Mouse (Mus musculus) MEL (cell line): ENCODE measurements at regions not wholly inside any gene's neighbourhood (a gene's known extent, or its start where the extent isn't known, plus 50 kb on each side); places are given as distances from the start of the nearest gene placed in this dataset.

Source experiments
- DNase-seq: peaks from one replicate; pipeline ENCODE4 v3.0.0; 2011; ENCODE audit warnings: low read depth, low spot score
- H3K27ac ChIP-seq: 2 replicates; pipeline ENCODE4 v1.5.1; 2012; ENCODE audit warnings: low read depth, mild to moderate bottlenecking, control low read depth, low read length, moderate library complexity; ENCODE audit not compliant: control insufficient read depth
- H3K27me3 ChIP-seq, 2 experiments: fragments of 150-350 bp in 1 of 2; sonication (generic) in 1 of 2; 2 replicates each; pipeline ENCODE4 v1.6.1; 2012; ENCODE audit warnings: low read length in 2 of 2, mild to moderate bottlenecking in 2 of 2, improper control_type of control experiment in 1 of 2, moderate library complexity in 1 of 2; ENCODE audit not compliant: insufficient read depth in 2 of 2, control insufficient read depth in 1 of 2
- H3K36me3 ChIP-seq, 2 experiments: 2 replicates each; pipeline ENCODE4 v1.6.1; 2012 to 2014; ENCODE audit warnings: low read length in 2 of 2, improper control_type of control experiment in 1 of 2, inconsistent platforms in 1 of 2, mild to moderate bottlenecking in 1 of 2; ENCODE audit not compliant: insufficient read depth in 2 of 2, control insufficient read depth in 1 of 2
- H3K4me1 ChIP-seq, 2 experiments: fragments of 150-350 bp in 1 of 2; sonication (generic) in 1 of 2; 2 replicates each; pipeline ENCODE4 v1.6.1; 2012; ENCODE audit warnings: low read length in 2 of 2, improper control_type of control experiment in 1 of 2, mild to moderate bottlenecking in 1 of 2; ENCODE audit not compliant: insufficient read depth in 2 of 2, control insufficient read depth in 1 of 2
- H3K4me3 ChIP-seq, 2 experiments: fragments of 150-350 bp in 1 of 2; sonication (generic) in 1 of 2; 2 replicates each; pipeline ENCODE4 v1.5.1; 2012; ENCODE audit warnings: low read depth in 2 of 2, low read length in 2 of 2, mild to moderate bottlenecking in 2 of 2, moderate library complexity in 2 of 2, control low read depth in 1 of 2, improper control_type of control experiment in 1 of 2; ENCODE audit not compliant: control insufficient read depth in 1 of 2, insufficient read depth in 1 of 2
- H3K79me2 ChIP-seq: 2 replicates; pipeline ENCODE4 v1.6.1; 2012; ENCODE audit warnings: mild to moderate bottlenecking, low read length, moderate library complexity; ENCODE audit not compliant: control insufficient read depth, poor library complexity, insufficient read depth
- H3K9ac ChIP-seq: 2 replicates; pipeline ENCODE4 v1.6.1; 2012; ENCODE audit warnings: low read depth, mild to moderate bottlenecking, control low read depth, low read length, moderate library complexity; ENCODE audit not compliant: control insufficient read depth, poor library complexity, severe bottlenecking
- H3K9me3 ChIP-seq: fragments of 150-350 bp; sonication (generic); replicated peaks from 2 replicates; pipeline ENCODE4 v1.6.1; 2012; ENCODE audit warnings: mild to moderate bottlenecking, low read length, improper control_type of control experiment, moderate library complexity; ENCODE audit not compliant: insufficient read depth
- BHLHE40 ChIP-seq: IDR thresholded peaks from 2 replicates; pipeline ENCODE4 v1.6.1; 2012; ENCODE audit warnings: low read depth, mild to moderate bottlenecking, inconsistent platforms, low read length, improper control_type of control experiment, borderline replicate concordance
- CTCF ChIP-seq, 3 experiments: IDR thresholded peaks in 2 of 3; conservative IDR thresholded peaks in 1 of 3; 2 replicates each; pipeline ENCODE4 v1.5.1; 2011 to 2012; ENCODE audit warnings: low read length in 3 of 3, low read depth in 2 of 3, mild to moderate bottlenecking in 2 of 3, improper control_type of control experiment in 1 of 3, inconsistent platforms in 1 of 3, mixed read lengths in 1 of 3, moderate library complexity in 1 of 3; ENCODE audit not compliant: control insufficient read depth in 1 of 3, insufficient read depth in 1 of 3, poor library complexity in 1 of 3, severe bottlenecking in 1 of 3
- E2F4 ChIP-seq: IDR thresholded peaks from 2 replicates; pipeline ENCODE4 v1.6.1; 2011; ENCODE audit warnings: low read depth, low read length, improper control_type of control experiment, borderline replicate concordance
- EP300 ChIP-seq, 2 experiments: IDR thresholded peaks; 2 replicates each; pipeline ENCODE4 v1.6.1; 2011; ENCODE audit warnings: improper control_type of control experiment in 2 of 2, low read length in 2 of 2, low read depth in 1 of 2, mild to moderate bottlenecking in 1 of 2
- ETS1 ChIP-seq: IDR thresholded peaks from 2 replicates; pipeline ENCODE4 v1.6.1; 2012; ENCODE audit warnings: low read depth, mild to moderate bottlenecking, inconsistent platforms, low read length, improper control_type of control experiment, moderate library complexity
- GATA1 ChIP-seq: IDR thresholded peaks from 2 replicates; pipeline ENCODE4 v1.6.1; 2011; ENCODE audit warnings: low read depth, low read length, improper control_type of control experiment
- HCFC1 ChIP-seq: IDR thresholded peaks from 2 replicates; pipeline ENCODE4 v1.6.1; 2012; ENCODE audit warnings: low read depth, mild to moderate bottlenecking, inconsistent platforms, low read length, improper control_type of control experiment, moderate library complexity
- KAT2A ChIP-seq: conservative IDR thresholded peaks from 2 replicates; pipeline ENCODE4 v1.6.1; 2012; ENCODE audit warnings: low read depth, low read length, improper control_type of control experiment, inconsistent platforms
- MEF2A ChIP-seq: IDR thresholded peaks from 2 replicates; pipeline ENCODE4 v1.6.1; 2014; ENCODE audit warnings: low read depth, mild to moderate bottlenecking, inconsistent platforms, low read length, improper control_type of control experiment; ENCODE audit not compliant: poor library complexity, insufficient replicate concordance, severe bottlenecking; ENCODE audit errors: extremely low read depth
- MYB ChIP-seq: IDR thresholded peaks from 2 replicates; pipeline ENCODE4 v1.6.1; 2011; ENCODE audit warnings: mild to moderate bottlenecking, low read depth, low read length, improper control_type of control experiment
- NELFE ChIP-seq: IDR thresholded peaks from 2 replicates; pipeline ENCODE4 v1.6.1; 2011; ENCODE audit warnings: low read depth, low read length, improper control_type of control experiment
- RAD21 ChIP-seq: IDR thresholded peaks from 2 replicates; pipeline ENCODE4 v1.6.1; 2011; ENCODE audit warnings: mild to moderate bottlenecking, low read depth, low read length, improper control_type of control experiment
- RCOR1 ChIP-seq: IDR thresholded peaks from 2 replicates; pipeline ENCODE4 v1.6.1; 2012; ENCODE audit warnings: low read depth, mild to moderate bottlenecking, inconsistent platforms, low read length, improper control_type of control experiment
- TBP ChIP-seq: IDR thresholded peaks from 2 replicates; pipeline ENCODE4 v1.8.0; 2011; ENCODE audit warnings: low read depth, low read length, improper control_type of control experiment
- TCF12 ChIP-seq: IDR thresholded peaks from 2 replicates; pipeline ENCODE4 v1.6.1; 2014; ENCODE audit warnings: low read depth, mild to moderate bottlenecking, inconsistent platforms, low read length, improper control_type of control experiment, moderate library complexity
- UBTF ChIP-seq: IDR thresholded peaks from 2 replicates; pipeline ENCODE4 v1.6.1; 2012; ENCODE audit warnings: low read depth, mild to moderate bottlenecking, inconsistent platforms, low read length, improper control_type of control experiment, moderate library complexity, borderline replicate concordance; ENCODE audit not compliant: insufficient read depth
- ZC3H11A ChIP-seq: IDR thresholded peaks from 2 replicates; pipeline ENCODE4 v1.6.1; 2012; ENCODE audit warnings: low read depth, mild to moderate bottlenecking, inconsistent platforms, low read length, improper control_type of control experiment
- ZMIZ1 ChIP-seq: IDR thresholded peaks from 2 replicates; pipeline ENCODE4 v1.6.1; 2012; ENCODE audit warnings: low read depth, mild to moderate bottlenecking, inconsistent platforms, low read length, improper control_type of control experiment, moderate library complexity
- ZNF384 ChIP-seq: IDR thresholded peaks from 2 replicates; pipeline ENCODE4 v1.6.1; 2012; ENCODE audit warnings: low read depth, mild to moderate bottlenecking, inconsistent platforms, low read length, improper control_type of control experiment

DNA sequence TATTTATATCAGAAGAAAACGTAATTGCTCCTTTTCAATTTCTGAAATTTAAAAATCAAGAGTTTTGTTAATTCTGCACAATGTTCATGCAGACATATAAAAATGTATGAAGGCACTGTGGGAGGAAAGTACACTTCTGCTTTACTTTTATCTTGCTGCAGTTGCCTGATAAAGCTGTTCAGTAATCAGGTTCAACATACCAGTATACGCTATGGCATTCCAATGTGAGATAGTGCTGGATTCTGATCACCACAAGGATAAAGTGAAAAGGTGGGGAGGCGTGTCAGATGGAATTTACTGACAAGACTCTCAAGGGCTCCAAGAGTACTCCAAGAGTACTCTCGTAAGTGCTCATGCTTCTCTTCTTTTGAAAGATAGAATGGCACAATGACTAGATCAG lies 1182.8 kb downstream of the Diaph2 start (continued):
- TF ChIP-seq KAT2A (peak; percentile 50; the same call in 1 of the 2 replicates), ZMIZ1 (no peak)

DNA sequence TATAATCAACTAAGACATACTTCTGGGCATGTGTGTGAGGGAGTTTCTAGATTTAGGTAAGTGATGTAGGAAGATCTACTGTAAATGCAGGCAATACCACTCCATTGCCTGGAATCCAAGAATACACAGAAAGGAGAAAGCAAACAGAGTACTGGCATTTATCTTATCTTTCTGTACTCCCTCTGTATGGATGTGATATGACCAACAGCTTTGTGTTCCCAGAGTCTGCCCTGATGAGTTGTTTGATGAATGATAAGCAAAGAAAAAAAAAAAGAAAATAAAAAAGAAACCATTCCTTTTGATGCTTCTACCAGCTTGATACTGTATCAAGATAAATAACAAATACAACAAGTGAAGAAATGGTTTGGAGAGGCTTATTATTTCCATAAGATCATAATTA lies 1189.2 kb downstream of the Diaph2 start:
- peak; percentile 90 for TF ChIP-seq TCF12
- TF ChIP-seq NELFE, result no peak
- no peak for TF ChIP-seq HCFC1
- TF ChIP-seq RCOR1, result peak; percentile 25; the same call in 1 of the 2 replicates
- 0 out of 2 replicates have a peak, but pooled peaks have one; percentile 17 for TF ChIP-seq ZC3H11A
- TF ChIP-seq E2F4, result no peak
- peak; percentile 87 for TF ChIP-seq ZNF384
- peak; percentile 50; the same call in 1 of the 2 replicates for TF ChIP-seq ETS1
- peak; percentile 91 for TF ChIP-seq GATA1
- no peak for TF ChIP-seq MEF2A
- TF ChIP-seq TBP, result no peak
- peak; percentile 87 to 88 for TF ChIP-seq EP300 (IDR thresholded peaks at IDR 0.05; ENCODE audit: low read depth in 1 of 2, low read length in 2 of 2)
- TF ChIP-seq MYB, result peak; percentile 50; the same call in 1 of the 2 replicates
- Histone ChIP-seq H3K27ac (no peak overlapping the region), H3K27me3 (no peaks in the 10 kb centered on the region), H3K9me3 (no peaks in the 10 kb centered on the region), H3K36me3 (peaks cover 0 to 10% of the 10 kb centered on the region in 2 experiments; a peak in 2 of 4 replicates), H3K9ac (no peak overlapping the region), H3K4me3 (no peak overlapping the region), H3K4me1 (peaks cover 2 to 5% of the 10 kb centered on the region in 2 experiments; a peak in 2 of 4 replicates), H3K79me2 (no peaks in the 10 kb centered on the region)
- DNase-seq, result peak; percentile 32

DNA sequence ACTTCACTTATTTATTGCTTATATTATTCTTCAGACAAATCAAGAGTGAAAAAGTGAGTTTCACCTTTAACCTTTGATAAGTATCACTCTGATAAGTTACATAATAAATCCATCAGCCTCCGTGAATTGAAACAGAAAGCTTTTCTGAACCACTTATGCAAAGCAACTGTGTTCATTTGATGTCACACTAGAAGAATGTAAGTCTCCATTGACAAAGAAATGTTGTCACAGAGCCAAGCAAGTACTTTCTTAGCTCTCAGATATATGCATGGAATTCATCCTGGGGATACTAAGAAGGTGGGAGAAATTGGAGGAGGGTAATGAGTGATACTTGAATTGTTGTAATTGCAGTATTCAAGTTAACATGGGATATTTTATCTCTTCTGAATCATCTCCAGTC lies 1195.0 kb downstream of the Diaph2 start:
- Histone ChIP-seq H3K27ac (no peak overlapping the region), H3K4me3 (no peak overlapping the region), H3K9ac (no peak overlapping the region), H3K4me1 (no peaks in the 10 kb centered on the region), H3K36me3 (0 out of 4 replicates have a peak, but pooled peaks cover 0 to 2% of the 10 kb centered on the region in 2 experiments), H3K9me3 (no peaks in the 10 kb centered on the region), H3K27me3 (no peaks in the 10 kb centered on the region), H3K79me2 (no peaks in the 10 kb centered on the region)
- no peak for DNase-seq
- TF ChIP-seq RAD21, result no peak
- no peak for TF ChIP-seq BHLHE40
- TF ChIP-seq TCF12, result no peak
- no peak for TF ChIP-seq ETS1
- TF ChIP-seq CTCF (IDR thresholded peaks at IDR 0.05 in 2 of 3, conservative IDR thresholded peaks at IDR 0.05 in 1 of 3; ENCODE audit: control insufficient read depth in 1 of 3, insufficient read depth in 1 of 3, low read depth in 2 of 3, low read length in 3 of 3, poor library complexity in 1 of 3, severe bottlenecking in 1 of 3), result no peak
- no peak for TF ChIP-seq UBTF
